In the genomic region with DNA sequence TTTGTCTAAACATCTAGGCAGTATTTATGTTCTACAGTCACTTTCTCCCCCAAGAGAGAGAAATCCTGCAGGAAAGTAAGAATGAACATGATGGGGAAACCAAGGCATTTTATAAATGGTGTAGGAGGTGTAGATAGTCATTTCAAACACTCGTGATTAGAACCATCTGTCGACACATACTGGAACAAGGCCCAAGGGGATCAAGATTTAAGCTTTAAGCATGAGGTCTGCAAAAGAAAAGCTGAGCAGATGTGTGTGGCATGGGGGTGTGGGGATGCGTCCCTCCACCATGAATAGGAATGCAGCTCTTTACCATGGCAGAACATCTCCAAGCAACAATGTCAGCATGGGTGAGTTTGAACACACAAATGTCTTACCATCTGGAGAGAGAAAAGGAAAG, we compare ENCODE assay signal across 19 mouse cellular contexts. TPM values are rescaled to one million over a fixed set of nuclear protein-coding genes. Genes with fewer than 3 reads are reported as not detected.
DNase-seq lines count a peak whose midpoint lies in the region; ATAC-seq and TF ChIP-seq lines count a peak whose summit lies in the region.
"Had no signal": no experiment of that assay in that cellular context is flagged by ENCODE, and none has a peak within 500 bp of the region (broad histone marks: within the 10 kb centered on the region; RNA-seq: fewer than 3 reads in every experiment).

No protein-coding gene starts in this region.

- H3K27ac ChIP-seq in embryonic facial prominence, embryonic 11.5 days (replicated peaks; ENCODE audit: low read depth, low read length) = no peak overlapping the region
- H3K27ac ChIP-seq in embryonic facial prominence, embryonic 10.5 days (replicated peaks) = no peak overlapping the region
- H3K27ac ChIP-seq in liver, embryonic 11.5 days (ENCODE audit: low read depth, low read length) = no peak overlapping the region
- H3K27ac ChIP-seq in midbrain, postnatal 0 days (ENCODE audit: low read depth, low read length) = no peak overlapping the region
- H3K27ac ChIP-seq: hindbrain, embryonic 13.5 days; intestine, embryonic 15.5 days; kidney, embryonic 15.5 days; macrophage; midbrain, embryonic 15.5 days had no signal

- H3K27me3 ChIP-seq in embryonic facial prominence, embryonic 11.5 days (ENCODE audit: control insufficient read depth, insufficient read depth, low read length) = no peaks in the 10 kb centered on the region
- H3K27me3 ChIP-seq in embryonic facial prominence, embryonic 10.5 days (replicated peaks; ENCODE audit: low read depth, poor library complexity, severe bottlenecking) = no peaks in the 10 kb centered on the region
- no peaks in the 10 kb centered on the region for H3K27me3 ChIP-seq in liver, embryonic 11.5 days (replicated peaks; ENCODE audit: control insufficient read depth, insufficient read depth, low read length)
- H3K27me3 ChIP-seq in midbrain, postnatal 0 days (ENCODE audit: insufficient read depth, low read length) = no peaks in the 10 kb centered on the region
- H3K27me3 ChIP-seq: hindbrain, embryonic 13.5 days; intestine, embryonic 15.5 days; kidney, embryonic 15.5 days; midbrain, embryonic 15.5 days had no signal

- no peak for ATAC-seq in embryonic facial prominence, embryonic 11.5 days (replicated peaks; ENCODE audit: insufficient number of reproducible peaks, low FRiP score, low TSS enrichment, low read depth)
- no peak for ATAC-seq in liver, embryonic 11.5 days (replicated peaks; ENCODE audit: low FRiP score)
- ATAC-seq in midbrain, postnatal 0 days (ENCODE audit: low FRiP score) = no peak
- ATAC-seq: intestine, embryonic 15.5 days; midbrain, embryonic 15.5 days had no signal

- no peak overlapping the region for H3K9ac ChIP-seq in embryonic facial prominence, embryonic 11.5 days (replicated peaks; ENCODE audit: low read length)
- H3K9ac ChIP-seq in liver, embryonic 11.5 days (ENCODE audit: low read depth, low read length) = no peak overlapping the region
- H3K9ac ChIP-seq in midbrain, postnatal 0 days (replicated peaks; ENCODE audit: low read length, poor library complexity, severe bottlenecking) = no peak overlapping the region
- H3K9ac ChIP-seq: hindbrain, embryonic 13.5 days; intestine, embryonic 15.5 days; kidney, embryonic 15.5 days; lung, embryonic 14.5 days; midbrain, embryonic 15.5 days had no signal

- H3K36me3 ChIP-seq in embryonic facial prominence, embryonic 11.5 days (replicated peaks; ENCODE audit: control insufficient read depth, insufficient read depth, low read depth, low read length) = no peaks in the 10 kb centered on the region
- no peaks in the 10 kb centered on the region for H3K36me3 ChIP-seq in embryonic facial prominence, embryonic 10.5 days (replicated peaks)
- no peaks in the 10 kb centered on the region for H3K36me3 ChIP-seq in liver, embryonic 11.5 days (ENCODE audit: control insufficient read depth, insufficient read depth, low read length)
- H3K36me3 ChIP-seq in midbrain, postnatal 0 days (ENCODE audit: insufficient read depth, low read length) = no peaks in the 10 kb centered on the region
- H3K36me3 ChIP-seq: hindbrain, embryonic 13.5 days; intestine, embryonic 15.5 days; kidney, embryonic 15.5 days; midbrain, embryonic 15.5 days had no signal

- H3K9me3 ChIP-seq in embryonic facial prominence, embryonic 11.5 days (replicated peaks; ENCODE audit: control insufficient read depth, low read length) = no peaks in the 10 kb centered on the region
- H3K9me3 ChIP-seq in embryonic facial prominence, embryonic 10.5 days = no peaks in the 10 kb centered on the region
- H3K9me3 ChIP-seq in liver, embryonic 11.5 days (ENCODE audit: control insufficient read depth, low read length) = no peaks in the 10 kb centered on the region
- H3K9me3 ChIP-seq in midbrain, postnatal 0 days (ENCODE audit: low read length) = no peaks in the 10 kb centered on the region
- H3K9me3 ChIP-seq: hindbrain, embryonic 13.5 days; intestine, embryonic 15.5 days; kidney, embryonic 15.5 days; midbrain, embryonic 15.5 days had no signal

- no peak for TF ChIP-seq CTCF in midbrain, postnatal 0 days (IDR thresholded peaks at IDR 0.05)

- no peaks in the 10 kb centered on the region for H3K4me1 ChIP-seq in embryonic facial prominence, embryonic 11.5 days (ENCODE audit: control insufficient read depth, insufficient read depth, low read length)
- H3K4me1 ChIP-seq in embryonic facial prominence, embryonic 10.5 days = peaks cover 8% of the 10 kb centered on the region; the same call in 1 of the 2 replicates
- H3K4me1 ChIP-seq in liver, embryonic 11.5 days (replicated peaks; ENCODE audit: control insufficient read depth, insufficient read depth, low read length) = no peaks in the 10 kb centered on the region
- H3K4me1 ChIP-seq in midbrain, postnatal 0 days (ENCODE audit: insufficient read depth, low read length) = 0 out of 2 replicates have a peak, but pooled peaks cover 6% of the 10 kb centered on the region
- H3K4me1 ChIP-seq: intestine, embryonic 15.5 days had no signal

- DNase-seq in embryonic facial prominence, embryonic 11.5 days (ENCODE audit: low spot score) = peak; percentile 41
- DNase-seq in embryonic facial prominence, embryonic 10.5 days (ENCODE audit: low spot score) = no peak
- DNase-seq in left cerebral cortex, adult 18-20 months (ENCODE audit: low spot score in 2 of 2) = peak; percentile 9 to 26
- DNase-seq in left cerebral cortex, adult 11 months (ENCODE audit: low spot score) = no peak
- peak; percentile 56 for DNase-seq in brain, adult 2 months (ENCODE audit: low read depth, low spot score)
- DNase-seq in frontal cortex, postnatal 14 days (ENCODE audit: low spot score in 2 of 2) = peak; percentile 7 to 8
- no peak for DNase-seq in liver, embryonic 11.5 days (ENCODE audit: low spot score)
- no peak for DNase-seq in midbrain, postnatal 0 days (ENCODE audit: low spot score)
- DNase-seq: cerebellum, adult 11 months; cerebellum, postnatal 25 days; heart, postnatal 10 days; liver; lung, embryonic 14.5 days; thymus, adult 18-20 months had no signal

- no peak overlapping the region for H3K4me2 ChIP-seq in embryonic facial prominence, embryonic 11.5 days (ENCODE audit: low read depth, low read length)
- no peak overlapping the region for H3K4me2 ChIP-seq in liver, embryonic 11.5 days
- no peak overlapping the region for H3K4me2 ChIP-seq in midbrain, postnatal 0 days (ENCODE audit: low read depth, low read length, poor library complexity, severe bottlenecking)
- H3K4me2 ChIP-seq: hindbrain, embryonic 13.5 days; intestine, embryonic 15.5 days; kidney, embryonic 15.5 days; lung, embryonic 14.5 days; midbrain, embryonic 15.5 days had no signal

- no peak overlapping the region for H3K4me3 ChIP-seq in embryonic facial prominence, embryonic 11.5 days (ENCODE audit: low read depth, low read length)
- H3K4me3 ChIP-seq in embryonic facial prominence, embryonic 10.5 days = no peak overlapping the region
- no peak overlapping the region for H3K4me3 ChIP-seq in liver, embryonic 11.5 days (ENCODE audit: low read depth, low read length)
- H3K4me3 ChIP-seq in midbrain, postnatal 0 days (ENCODE audit: low read depth, low read length) = no peak overlapping the region
- H3K4me3 ChIP-seq: hindbrain, embryonic 13.5 days; intestine, embryonic 15.5 days; kidney, embryonic 15.5 days; midbrain, embryonic 15.5 days had no signal

- 42% methylated on average over 3 of the region's 3 CpGs for WGBS in embryonic facial prominence, embryonic 11.5 days
- 64% methylated on average over 3 of the region's 3 CpGs for WGBS in embryonic facial prominence, embryonic 10.5 days
- 57% methylated on average over 3 of the region's 3 CpGs for WGBS in liver, embryonic 11.5 days
- 48% methylated on average over 3 of the region's 3 CpGs for WGBS in midbrain, postnatal 0 days

RNA-seq across cellular contexts. Expression of gene Sv2b, which starts 23.2 kb away (rescaled TPM):
- 0.46 and 1.5 TPM in 2 replicates for polyA plus RNA-seq in embryonic facial prominence, embryonic 11.5 days (2014; fragmentation: Nextera tagmentation; extraction: Ambion mirVana)
- 0.69 and 0.70 TPM in 2 replicates for polyA plus RNA-seq in embryonic facial prominence, embryonic 10.5 days (2016; fragmentation: Nextera tagmentation; extraction: Ambion mirVana)
- 100 to 1,000 TPM; 376 to 377 TPM for total RNA-seq in left cerebral cortex, adult 18-20 months (2021)
- 0.11 and 0.13 TPM in 2 replicates for polyA plus RNA-seq in liver, embryonic 11.5 days (2014; fragmentation: Nextera tagmentation; extraction: Ambion mirVana)
- total RNA-seq in midbrain, postnatal 0 days (2014; rRNA removed) = 36.8 and 42.2 TPM in 2 replicates
- 12.9 and 13.7 TPM in 2 replicates for polyA plus RNA-seq in midbrain, postnatal 0 days (2015; fragmentation: Nextera tagmentation; extraction: Ambion mirVana)
- polyA plus RNA-seq: macrophage had no signal

Comparison
In these comparisons a context has a peak if more than half of its experiments do, and no peak if none do; other contexts are left out.
1. DNase-seq: peak in embryonic facial prominence, embryonic 11.5 days (single experiment), left cerebral cortex, adult 18-20 months (2 of 2), brain, adult 2 months (single experiment) and frontal cortex, postnatal 14 days (2 of 2); none in embryonic facial prominence, embryonic 10.5 days (single experiment), left cerebral cortex, adult 11 months (single experiment), liver, embryonic 11.5 days (single experiment) and midbrain, postnatal 0 days (single experiment).